Mouse (Mus musculus): Measurements from ENCODE around the gene Rsg1.

DNA sequence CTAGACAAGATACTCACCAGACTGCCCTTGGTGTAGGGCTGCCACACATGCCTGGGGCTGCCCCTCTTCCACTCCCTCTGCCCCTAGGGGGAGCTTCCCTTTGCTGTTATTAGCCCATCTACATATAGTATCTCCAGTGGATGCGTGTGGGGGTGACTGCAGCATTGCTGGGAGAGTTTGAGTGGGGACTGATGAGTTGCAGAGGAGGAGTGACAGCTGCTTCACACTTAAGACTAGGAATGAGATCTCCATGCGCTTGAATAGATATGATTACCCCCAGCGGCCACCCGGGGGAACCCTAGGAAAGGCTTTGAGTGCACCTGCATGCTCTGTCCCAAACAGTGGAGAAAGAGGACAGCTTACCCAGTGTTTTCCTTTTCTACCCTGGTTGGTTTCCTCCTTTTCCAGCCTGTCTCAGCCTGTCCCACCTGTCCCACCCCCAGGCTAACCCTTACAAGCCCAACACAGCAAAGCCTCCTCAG is 9.1 kb upstream of the Rsg1 start:
- TF ChIP-seq CTCF (IDR thresholded peaks at IDR 0.05; ENCODE audit: insufficient read depth, low read depth, low read length), result no peak
- TF ChIP-seq POLR2A (IDR thresholded peaks at IDR 0.05; ENCODE audit: insufficient read depth, low read depth, low read length), result no peak
